Mouse (Mus musculus): ENCODE results near the gene Alox5.

- no peak for TF ChIP-seq POLR2A (IDR thresholded peaks at IDR 0.05; ENCODE audit: borderline replicate concordance, extremely low read depth, insufficient read depth, insufficient read length, poor library complexity, severe bottlenecking)
- peak; percentile 30; the same call in 1 of the 2 replicates for TF ChIP-seq CTCF (IDR thresholded peaks at IDR 0.05; ENCODE audit: borderline replicate concordance, extremely low read depth, insufficient read depth, insufficient read length)
Measured at GRCm38 (mm10) chr6:116428282-116428681, 32.7 kb downstream of the Alox5 start.
